Mouse (Mus musculus): ENCODE measurements around the gene Myo1a.
"Not testable (repeated sequence)": the region's sequence is repeated elsewhere in the genome, so short reads cannot be mapped to it uniquely, and the experiment has no call there.

Gene Myo1a

DNA sequence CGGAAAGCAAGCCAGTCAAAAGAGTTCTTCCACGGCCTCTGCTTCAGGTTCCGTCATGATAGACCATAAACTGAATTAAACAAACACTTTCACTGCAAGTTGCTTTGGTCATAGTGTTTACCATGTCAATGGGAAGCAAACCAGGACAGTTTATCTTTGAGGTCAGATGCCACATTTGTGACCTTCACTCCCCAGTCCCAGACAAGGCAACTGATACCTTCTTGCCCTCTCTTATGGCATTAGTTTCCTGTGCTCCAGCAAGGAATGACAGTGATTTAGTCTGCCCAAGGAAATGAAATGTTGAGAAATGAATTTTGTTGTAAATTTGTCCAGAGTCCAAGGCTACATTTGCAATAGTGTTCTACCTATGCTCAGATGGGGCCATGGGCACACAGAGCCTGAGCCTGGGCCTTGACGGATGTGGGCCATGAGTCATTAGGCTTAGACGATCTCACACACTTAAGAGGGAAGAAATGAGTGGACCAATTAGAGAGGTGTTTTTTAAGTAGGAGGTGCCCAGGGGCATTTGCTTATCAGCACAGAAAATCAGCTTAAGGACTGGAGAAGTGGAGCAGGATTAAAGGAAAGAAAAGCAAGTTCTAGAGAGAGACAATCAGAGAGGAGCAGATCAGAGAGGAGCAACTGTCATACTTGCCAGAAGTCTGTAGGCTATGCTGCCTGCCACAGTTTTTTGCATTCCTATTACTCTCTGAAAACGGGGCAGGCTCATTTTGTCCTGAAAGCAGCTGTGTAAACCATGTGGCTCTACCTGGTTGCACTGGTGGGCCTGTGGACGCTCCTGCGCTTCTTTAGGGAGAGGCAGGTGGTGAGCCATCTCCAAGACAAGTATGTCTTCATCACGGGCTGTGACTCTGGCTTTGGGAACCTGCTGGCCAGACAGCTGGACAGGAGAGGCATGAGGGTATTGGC is 54.5 kb downstream of the Myo1a start, which contains the start of the genes Rdh1 and Rdh16f1:
Gene Rdh1 (plus strand): TSS at position 541 of the 930 bp plus-strand sequence.
Gene Rdh16f1 (plus strand): TSS at position 607 of the 930 bp plus-strand sequence.
- no peak for DNase-seq (ENCODE audit: low spot score)

DNA sequence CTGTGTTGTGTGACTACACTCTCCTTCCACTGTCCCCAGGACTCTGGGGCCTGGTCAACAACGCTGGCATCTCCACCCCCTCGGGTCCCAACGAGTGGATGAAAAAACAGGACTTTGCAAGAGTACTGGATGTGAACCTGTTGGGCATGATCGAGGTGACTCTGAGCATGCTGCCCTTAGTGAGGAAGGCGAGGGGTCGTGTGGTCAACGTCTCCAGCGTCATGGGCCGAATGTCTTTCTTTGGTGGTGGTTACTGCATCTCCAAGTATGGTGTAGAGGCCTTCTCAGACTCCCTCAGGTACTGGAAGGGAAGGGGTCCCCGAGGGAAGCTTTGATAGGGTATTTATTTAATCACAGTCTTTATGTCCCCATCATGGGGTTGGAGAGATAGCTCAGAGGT is 58.0 kb downstream of the Myo1a start:
- DNase-seq (ENCODE audit: low spot score), result not testable (repeated sequence)

DNA sequence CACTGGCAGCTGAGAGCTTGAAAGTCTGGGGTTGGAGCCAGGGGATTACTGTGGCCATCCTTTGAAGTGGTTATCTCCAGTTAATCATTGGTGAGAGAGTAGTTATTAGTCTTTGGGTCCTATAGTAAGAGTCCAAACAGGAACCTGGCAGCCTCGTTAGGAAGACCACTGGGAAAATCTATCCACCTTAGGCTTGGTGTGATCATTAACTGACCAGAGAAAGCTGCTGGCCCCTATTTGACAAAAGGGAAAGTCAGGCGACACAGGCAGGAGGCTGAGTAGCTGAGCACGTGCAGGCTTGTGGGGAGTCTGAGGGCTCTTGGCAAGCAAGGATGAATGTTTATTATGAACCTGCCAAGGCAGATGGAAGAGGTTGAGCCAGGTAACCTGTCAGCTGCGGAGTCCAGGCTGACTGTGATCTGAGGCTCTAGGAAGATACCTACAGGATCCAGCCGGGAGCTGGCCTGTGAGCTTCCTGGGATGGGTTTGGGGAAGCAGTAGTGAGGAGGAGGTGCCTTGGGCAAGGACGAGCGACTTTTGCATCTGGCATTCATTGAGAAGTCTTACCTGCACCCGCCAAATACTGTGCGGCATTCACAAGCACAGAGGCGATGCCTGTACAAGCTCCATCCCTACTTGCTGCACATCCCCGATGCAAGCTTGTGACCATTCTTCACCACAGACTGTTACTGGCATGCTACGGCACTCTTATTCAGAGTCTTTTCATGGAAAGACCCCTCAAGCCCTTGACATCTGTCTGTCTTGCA is 59.1 kb downstream of the Myo1a start:
- no peak for DNase-seq (ENCODE audit: low spot score)

- no peak for DNase-seq (ENCODE audit: low spot score)
These were observed 61.6 kb downstream of the Myo1a start for GRCm38 (mm10) chr10:127766564-127766963.
